Mouse (Mus musculus) G1E (cell line): ENCODE measurements around the gene Letm1.

ENCODE experiments used
- CTCF ChIP-seq: IDR thresholded peaks from 2 replicates; pipeline ENCODE4 v1.5.1; 2012; ENCODE audit warnings: low read depth, low read length, inconsistent platforms, mixed read lengths
- GATA1 ChIP-seq: IDR thresholded peaks from 2 replicates; pipeline ENCODE4 v1.6.1; 2012; ENCODE audit warnings: borderline replicate concordance, low read length, inconsistent platforms, mixed read lengths
- POLR2AphosphoS5 ChIP-seq: IDR thresholded peaks from 2 replicates; pipeline ENCODE4 v1.6.1; 2012; ENCODE audit warnings: low read depth, low read length, inconsistent platforms; ENCODE audit not compliant: insufficient replicate concordance
- TAL1 ChIP-seq: conservative IDR thresholded peaks from 2 replicates; pipeline ENCODE4 v1.6.1; 2012; ENCODE audit warnings: low read depth, low read length, inconsistent platforms, mixed read lengths

GRCm38 (mm10) chr5:33731051-33731450, 51.6 kb downstream of the Letm1 start:
- TF ChIP-seq CTCF: no peak
- TF ChIP-seq GATA1: no peak
- no peak for TF ChIP-seq TAL1
- no peak for TF ChIP-seq POLR2AphosphoS5
